Mouse (Mus musculus): ENCODE data around the gene Phf14.
"Not testable (repeated sequence)": the region's sequence is repeated elsewhere in the genome, so short reads cannot be mapped to it uniquely, and the experiment has no call there.

The Phf14 gene

DNA sequence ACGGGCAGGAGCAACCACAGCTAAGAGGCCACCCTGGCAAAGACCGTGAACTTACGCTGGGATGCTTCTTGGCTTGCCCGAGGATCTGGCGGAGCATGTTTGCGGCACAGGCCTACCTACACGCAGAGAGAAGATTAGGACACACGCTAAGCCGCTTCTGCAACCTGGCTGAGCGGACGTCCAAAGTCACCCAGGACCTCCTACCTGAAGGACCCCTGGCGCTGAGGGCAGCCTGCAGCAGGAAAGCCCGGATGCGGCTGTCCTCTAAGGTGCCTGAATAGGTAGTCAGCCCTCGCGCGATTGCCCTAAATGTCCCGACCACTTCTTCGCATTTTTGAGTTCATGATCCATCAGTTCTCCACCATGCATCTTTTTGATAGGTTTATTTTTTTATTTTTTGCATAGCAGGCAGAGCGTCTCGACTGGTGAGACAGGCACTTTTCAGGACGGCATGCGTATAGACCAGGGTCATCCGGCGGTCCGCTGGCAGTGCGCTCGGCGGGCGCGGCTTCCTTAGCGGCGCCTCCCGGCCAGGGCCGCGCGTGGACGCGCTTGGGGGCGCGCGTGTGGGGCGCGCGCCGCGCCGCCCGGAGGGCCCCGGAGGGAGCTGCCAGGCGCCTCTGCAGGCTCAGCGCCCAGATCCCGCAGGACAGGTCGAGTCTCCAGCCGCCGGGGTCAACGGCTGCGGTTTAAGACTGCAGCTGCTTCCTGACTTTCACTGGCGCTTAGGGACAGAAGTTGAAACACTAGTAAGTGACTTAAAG is at the start of gene Phf14, which contains the start of gene Ndufa4:
Gene Phf14 (plus strand): TSS at position 541 of the 764 bp plus-strand sequence.
Gene Ndufa4 (minus strand): TSS at position 229 of the 764 bp plus-strand sequence.
- peak; percentile 81 to 85 for DNase-seq (ENCODE audit: low read depth in 2 of 2, low spot score in 2 of 2)

GRCm38 (mm10) chr6:11875364-11875763 is 32.2 kb upstream of the Phf14 start:
- not testable (repeated sequence) for DNase-seq (ENCODE audit: low read depth in 2 of 2, low spot score in 2 of 2)

- DNase-seq (ENCODE audit: low read depth in 2 of 2, low spot score in 2 of 2): no peak
These were observed 6.7 kb upstream of the Phf14 start for GRCm38 (mm10) chr6:11900809-11901310.

DNA sequence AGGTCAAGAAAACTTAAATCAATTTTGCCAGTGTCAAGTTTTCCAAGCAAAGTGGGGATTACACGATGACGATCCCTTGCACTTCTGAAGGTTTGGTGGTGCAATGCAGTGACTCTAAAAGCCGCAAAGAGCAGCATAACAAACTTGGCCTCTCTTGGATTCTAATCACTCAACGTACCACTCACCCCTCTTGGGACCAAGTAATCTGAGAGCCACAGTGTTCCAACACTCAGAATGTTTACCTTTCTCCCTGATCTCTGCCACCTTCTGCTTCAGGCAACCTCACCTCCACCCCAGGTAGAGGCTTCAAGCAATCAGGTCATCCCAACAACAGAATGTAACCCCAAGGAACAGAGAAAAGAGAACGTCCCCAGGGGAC is 730 bp upstream of the Phf14 start:
- DNase-seq (ENCODE audit: low read depth in 2 of 2, low spot score in 2 of 2): no peak

DNA sequence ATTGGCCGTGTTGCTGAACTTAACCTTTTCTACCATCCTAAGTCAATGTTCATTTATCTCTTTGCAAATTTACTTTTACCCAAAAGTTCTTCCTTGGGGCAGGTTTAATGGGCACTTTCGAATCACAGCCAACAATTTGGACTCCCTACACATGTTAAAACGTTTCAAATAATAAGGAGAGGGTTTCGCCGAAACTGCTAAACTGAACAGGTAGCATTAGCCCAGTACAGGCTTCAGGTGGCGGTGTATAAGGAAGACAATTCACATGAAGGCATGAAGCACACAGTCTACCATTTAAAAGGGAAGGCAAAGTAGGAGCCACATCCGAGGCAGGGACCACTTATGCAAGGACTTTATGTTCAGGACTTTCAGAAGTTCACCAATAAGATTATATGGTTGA is 561 bp downstream of the Phf14 start:
- DNase-seq (ENCODE audit: low read depth in 2 of 2, low spot score in 2 of 2): peak; percentile 1 to 11

- peak; percentile 79 to 83 for DNase-seq (ENCODE audit: low read depth in 2 of 2, low spot score in 2 of 2)
These were observed 18.0 kb downstream of the Phf14 start for GRCm38 (mm10) chr6:11925496-11926041.

- DNase-seq (ENCODE audit: low read depth in 2 of 2, low spot score in 2 of 2): peak in 1 of 2 experiments; percentile 8
These were observed 18.5 kb downstream of the Phf14 start for GRCm38 (mm10) chr6:11926082-11926595.

DNA sequence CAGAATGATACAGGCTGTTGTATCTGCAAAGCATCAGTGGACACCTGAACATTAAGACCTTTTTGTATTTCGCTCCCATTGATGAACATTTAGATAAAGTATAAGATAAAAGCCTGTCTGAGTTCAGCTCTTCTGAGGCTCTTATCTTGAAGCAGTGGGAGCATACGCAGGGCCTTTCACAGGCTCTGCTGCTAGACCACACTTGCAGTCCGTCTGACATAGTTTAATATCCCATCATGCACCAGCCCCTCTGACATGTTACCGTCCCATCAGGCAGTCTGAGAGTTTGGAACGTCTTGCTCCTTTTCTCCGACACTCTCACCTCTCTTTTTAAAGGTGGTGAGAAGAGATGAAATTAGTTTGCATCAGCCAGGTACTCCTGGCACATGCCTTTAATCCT is 19.9 kb downstream of the Phf14 start:
- no peak for DNase-seq (ENCODE audit: low read depth in 2 of 2, low spot score in 2 of 2)

DNA sequence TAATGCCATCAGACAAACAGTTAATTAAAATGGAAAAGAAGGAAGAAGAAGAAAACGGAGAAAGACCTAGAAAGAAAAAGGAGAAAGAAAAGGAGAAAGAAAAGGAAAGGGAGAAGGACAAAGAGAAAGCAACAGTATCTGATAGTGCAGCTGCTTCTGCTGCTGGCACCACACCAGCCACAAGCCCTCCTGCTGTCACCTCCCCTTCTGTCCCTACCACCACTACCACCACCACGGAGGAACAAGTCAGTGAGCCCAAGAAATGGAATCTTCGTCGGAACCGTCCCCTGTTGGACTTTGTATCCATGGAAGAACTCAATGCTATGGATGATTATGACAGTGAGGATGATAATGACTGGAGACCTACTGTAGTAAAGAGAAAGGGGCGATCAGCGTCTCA is 25.8 kb downstream of the Phf14 start:
- no peak for DNase-seq (ENCODE audit: low read depth in 2 of 2, low spot score in 2 of 2)

DNA sequence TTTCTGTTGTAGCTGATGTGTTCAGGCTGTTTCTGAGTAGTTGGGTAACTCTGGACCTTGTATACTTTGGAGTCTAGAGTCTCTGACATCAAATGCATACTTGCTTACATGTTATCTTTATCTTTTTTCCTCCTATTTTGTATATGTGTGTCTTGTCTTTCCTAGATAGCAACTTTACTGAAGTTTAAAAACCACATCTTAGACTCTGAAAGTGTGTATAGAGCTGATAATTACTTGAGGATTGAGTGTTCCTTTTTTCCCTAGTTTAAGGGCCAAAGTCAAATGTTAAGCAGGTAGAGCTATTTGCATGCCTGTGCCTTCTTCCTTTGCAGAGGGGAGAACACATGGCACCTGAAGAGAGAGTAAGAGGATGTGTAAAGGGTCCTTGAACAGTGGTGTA is 33.3 kb downstream of the Phf14 start:
- no peak for DNase-seq (ENCODE audit: low read depth in 2 of 2, low spot score in 2 of 2)

- no peak for DNase-seq (ENCODE audit: low read depth in 2 of 2, low spot score in 2 of 2)
These were observed 34.5 kb downstream of the Phf14 start for GRCm38 (mm10) chr6:11942089-11942488.

- no peak for DNase-seq (ENCODE audit: low read depth in 2 of 2, low spot score in 2 of 2)
These were observed 40.5 kb downstream of the Phf14 start for GRCm38 (mm10) chr6:11948100-11948499.

DNA sequence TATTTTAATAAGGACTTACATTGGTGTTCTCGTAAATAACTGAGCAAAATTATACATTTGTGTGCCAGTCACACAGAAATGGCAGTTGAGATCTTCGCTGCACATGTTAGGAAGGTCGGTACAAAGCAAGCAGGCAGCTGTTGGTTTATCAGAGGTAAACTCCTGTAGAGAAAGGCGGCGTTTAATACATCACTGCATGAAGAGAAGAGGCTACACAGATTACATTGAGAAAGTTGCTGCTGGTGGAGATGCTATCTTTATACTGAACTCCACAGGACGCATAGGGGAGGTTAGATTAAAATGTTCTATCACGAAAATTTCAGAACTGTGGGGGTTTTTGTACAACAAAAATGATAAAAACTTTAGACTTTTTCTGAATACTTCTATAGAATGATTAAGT is 52.6 kb downstream of the Phf14 start:
- no peak for DNase-seq (ENCODE audit: low read depth in 2 of 2, low spot score in 2 of 2)

- DNase-seq (ENCODE audit: low read depth in 2 of 2, low spot score in 2 of 2): no peak
These were observed 86.2 kb downstream of the Phf14 start for GRCm38 (mm10) chr6:11993782-11994181.

DNA sequence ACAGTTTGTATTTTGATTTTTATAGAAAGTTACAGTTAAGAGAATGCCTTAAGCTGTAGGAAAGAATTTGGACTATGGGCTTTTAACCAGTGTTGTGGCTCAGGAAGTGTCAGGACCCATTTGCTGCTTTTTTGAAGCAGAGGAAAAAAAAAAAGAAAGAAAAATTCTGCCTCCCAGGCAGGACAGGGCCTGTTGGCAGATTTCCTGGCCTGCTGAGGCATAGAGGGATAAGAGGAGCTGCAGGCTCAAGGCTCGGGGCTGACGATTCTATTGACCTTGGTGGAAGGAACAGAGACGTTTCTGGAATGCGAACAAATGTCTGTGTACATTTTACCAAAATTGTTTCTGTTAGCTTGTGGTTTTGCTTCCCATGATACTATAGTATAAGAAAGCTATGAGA is 91.0 kb downstream of the Phf14 start:
- DNase-seq (ENCODE audit: low read depth in 2 of 2, low spot score in 2 of 2): no peak

- DNase-seq (ENCODE audit: low read depth in 2 of 2, low spot score in 2 of 2): no peak
These were observed 91.9 kb downstream of the Phf14 start for GRCm38 (mm10) chr6:11999506-11999905.

GRCm38 (mm10) chr6:12005455-12005854 is 97.8 kb downstream of the Phf14 start:
- no peak for DNase-seq (ENCODE audit: low read depth in 2 of 2, low spot score in 2 of 2)

DNA sequence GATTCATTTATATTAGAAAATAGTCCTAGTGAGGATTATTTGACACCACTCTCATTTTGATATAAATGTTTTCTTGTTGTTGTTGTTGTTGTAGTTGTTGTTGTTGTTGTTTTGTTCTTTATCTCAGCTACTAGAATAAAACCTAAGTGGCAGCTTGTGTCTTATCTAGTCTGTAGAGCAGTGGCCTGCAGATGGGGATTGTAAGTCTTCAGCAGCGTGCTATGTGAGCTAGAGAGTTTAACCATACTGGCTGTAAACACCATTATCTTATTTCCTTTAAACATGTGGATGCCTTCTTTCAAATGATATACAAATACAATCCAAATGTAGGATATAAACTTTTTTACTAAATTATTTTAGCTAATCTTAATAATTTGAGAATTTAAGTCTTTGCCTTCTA is 98.4 kb downstream of the Phf14 start:
- DNase-seq (ENCODE audit: low read depth in 2 of 2, low spot score in 2 of 2): no peak

- DNase-seq (ENCODE audit: low read depth in 2 of 2, low spot score in 2 of 2): no peak
These were observed 104.5 kb downstream of the Phf14 start for GRCm38 (mm10) chr6:12012103-12012502.

GRCm38 (mm10) chr6:12014035-12014434 is 106.4 kb downstream of the Phf14 start:
- no peak for DNase-seq (ENCODE audit: low read depth in 2 of 2, low spot score in 2 of 2)

DNA sequence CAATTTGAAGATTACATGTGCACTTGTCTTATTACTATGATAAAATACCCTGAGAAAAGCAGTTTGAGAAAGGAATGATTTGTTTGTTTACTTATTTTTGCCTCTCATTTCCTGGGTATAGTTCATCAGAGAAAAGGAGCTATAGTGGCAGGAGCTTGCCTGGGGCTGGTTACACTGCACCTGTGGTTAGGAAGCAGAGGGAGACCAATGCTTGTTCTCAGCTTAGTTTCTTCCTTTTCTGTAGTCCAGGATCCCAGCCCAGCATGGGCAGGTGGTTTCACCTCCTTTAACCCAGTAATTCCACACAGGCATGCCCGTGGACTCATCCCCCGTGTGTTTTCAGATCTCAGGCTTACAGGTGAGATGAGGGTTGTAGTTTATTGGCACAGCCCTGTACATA is 107.1 kb downstream of the Phf14 start:
- no peak for DNase-seq (ENCODE audit: low read depth in 2 of 2, low spot score in 2 of 2)

GRCm38 (mm10) chr6:12019736-12020135 is 112.1 kb downstream of the Phf14 start:
- no peak for DNase-seq (ENCODE audit: low read depth in 2 of 2, low spot score in 2 of 2)
